Comparison of ENCODE assay signal across 34 mouse cellular contexts in the genomic region with DNA sequence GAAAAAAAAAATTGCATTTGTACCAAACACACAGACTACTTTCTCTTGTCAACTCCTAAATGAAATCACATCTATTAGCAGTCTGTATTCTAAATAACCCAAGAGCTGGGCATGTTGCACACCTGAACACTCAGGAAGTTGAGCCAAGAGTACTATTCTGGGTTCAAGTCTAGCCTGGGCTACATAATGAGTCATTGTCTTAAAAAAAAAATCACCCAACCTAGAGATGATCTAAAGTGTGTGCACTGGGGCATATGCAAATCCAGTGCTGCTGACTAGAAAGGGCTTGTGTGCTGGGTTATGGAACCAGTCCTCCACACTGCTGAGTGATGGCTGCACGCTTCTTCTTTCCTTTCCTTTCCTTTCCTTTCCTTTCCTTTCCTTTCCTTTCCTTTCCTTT. TPM values are rescaled to one million over a fixed set of nuclear protein-coding genes. Genes with fewer than 3 reads are reported as not detected.
"Had no signal": no experiment of that assay in that cellular context is flagged by ENCODE, and none has a peak within 500 bp of the region (broad histone marks: within the 10 kb centered on the region; RNA-seq: fewer than 3 reads in every experiment).

No protein-coding gene starts in this region.

- H3K9me3 ChIP-seq: limb, embryonic 10.5 days; limb, embryonic 12.5 days; limb, embryonic 13.5 days; limb, embryonic 15.5 days; liver, embryonic 12.5 days; liver, embryonic 13.5 days; liver, embryonic 15.5 days; lung, embryonic 15.5 days; megakaryocyte, embryonic 14.5 days; midbrain, embryonic 10.5 days; midbrain, embryonic 12.5 days; midbrain, embryonic 13.5 days; midbrain, embryonic 15.5 days had no signal

- DNase-seq: left cerebral cortex, postnatal 4 days; liver; liver, embryonic 13.5 days; liver, postnatal 0 days; lung, adult 18-20 months; lung, adult 2 months; lung, embryonic 14.5 days; lung, postnatal 10 days; lung, postnatal 14 days; lung, postnatal 36 days; lung, postnatal 4 days; midbrain, embryonic 14.5 days had no signal

- H3K4me2 ChIP-seq: limb, embryonic 12.5 days; limb, embryonic 13.5 days; limb, embryonic 15.5 days; liver, embryonic 11.5 days; liver, embryonic 12.5 days; liver, embryonic 13.5 days; liver, embryonic 15.5 days; lung, embryonic 14.5 days; lung, embryonic 15.5 days; midbrain, embryonic 11.5 days; midbrain, embryonic 12.5 days; midbrain, embryonic 13.5 days; midbrain, embryonic 15.5 days had no signal

- H3K9ac ChIP-seq: limb, embryonic 12.5 days; limb, embryonic 13.5 days; limb, embryonic 15.5 days; liver, embryonic 12.5 days; liver, embryonic 13.5 days; liver, embryonic 14.5 days; liver, embryonic 15.5 days; liver, postnatal 0 days; lung, embryonic 14.5 days; lung, embryonic 15.5 days; midbrain, embryonic 12.5 days; midbrain, embryonic 13.5 days; midbrain, embryonic 15.5 days had no signal

- H3K27ac ChIP-seq: limb, embryonic 10.5 days; limb, embryonic 12.5 days; limb, embryonic 13.5 days; limb, embryonic 15.5 days; liver, embryonic 12.5 days; liver, embryonic 13.5 days; liver, embryonic 14.5 days; liver, embryonic 15.5 days; lung, embryonic 15.5 days; macrophage; midbrain, embryonic 10.5 days; midbrain, embryonic 12.5 days; midbrain, embryonic 13.5 days; midbrain, embryonic 15.5 days had no signal

- H3K4me3 ChIP-seq: limb, embryonic 10.5 days; limb, embryonic 12.5 days; limb, embryonic 13.5 days; limb, embryonic 15.5 days; liver, embryonic 12.5 days; liver, embryonic 13.5 days; liver, embryonic 15.5 days; lung, embryonic 15.5 days; megakaryocyte, embryonic 14.5 days; midbrain, embryonic 10.5 days; midbrain, embryonic 12.5 days; midbrain, embryonic 13.5 days; midbrain, embryonic 15.5 days; myocyte had no signal

- H3K4me1 ChIP-seq: limb, embryonic 13.5 days; limb, embryonic 15.5 days; liver, embryonic 12.5 days; liver, embryonic 13.5 days; liver, embryonic 15.5 days; lung, embryonic 15.5 days; midbrain, embryonic 12.5 days; midbrain, embryonic 13.5 days; midbrain, embryonic 15.5 days had no signal

- H3K27me3 ChIP-seq: limb, embryonic 12.5 days; limb, embryonic 13.5 days; limb, embryonic 15.5 days; liver, embryonic 13.5 days; liver, embryonic 15.5 days; lung, embryonic 15.5 days; midbrain, embryonic 12.5 days; midbrain, embryonic 13.5 days; midbrain, embryonic 15.5 days had no signal

RNA-seq across cellular contexts. Expression of a gene that starts 24.8 kb away (rescaled TPM):
- total RNA-seq: megakaryocyte progenitor cell, adult 5-6 weeks; megakaryocyte, adult 5-6 weeks; megakaryocyte-erythroid progenitor cell, adult 5-6 weeks; monocyte, adult 5-6 weeks had no signal
- polyA plus RNA-seq: limb, embryonic 11.5 days; macrophage; midbrain, embryonic 11.5 days had no signal
